Mouse (Mus musculus) megakaryocyte, embryonic 14.5 days (primary cell): Measurements from ENCODE around the gene Gm36028. TPM values are rescaled to one million over a fixed set of nuclear protein-coding genes. Genes with fewer than 3 reads are reported as not detected.

Experiments
- H3K27me3 ChIP-seq: replicated peaks from 2 replicates; pipeline ENCODE3; 2012; ENCODE audit warnings: inconsistent platforms
- H3K36me3 ChIP-seq: replicated peaks from 2 replicates; pipeline ENCODE3; 2012; ENCODE audit warnings: low read length, inconsistent platforms, mixed read lengths
- H3K4me1 ChIP-seq: 2 replicates; pipeline ENCODE4 v1.6.1; 2012; ENCODE audit warnings: inconsistent platforms
- H3K4me3 ChIP-seq: replicated peaks from 2 replicates; pipeline ENCODE3; 2012; ENCODE audit warnings: moderate library complexity, mild to moderate bottlenecking, inconsistent platforms
- H3K9me3 ChIP-seq: 2 replicates; pipeline ENCODE4 v1.6.1; 2012; ENCODE audit warnings: inconsistent platforms
- FLI1 ChIP-seq: IDR thresholded peaks from 2 replicates; pipeline ENCODE4 v1.6.1; 2012; ENCODE audit warnings: low read length, inconsistent platforms, mixed read lengths
- GATA1 ChIP-seq: IDR thresholded peaks from 3 replicates; pipeline ENCODE4 v1.6.1; 2012; ENCODE audit warnings: mixed read lengths, low read length, inconsistent platforms, borderline replicate concordance
- polyA plus RNA-seq: library from polyadenylated mRNA; stranded (reverse); fragments of >175 nt; gene quantifications from 2 replicates; pipeline ENCODE4 v1.2.3, GENCODE M21; 2012; ENCODE audit warnings: low replicate concordance; ENCODE audit not compliant: insufficient read depth

Gm36028 gene
- polyA plus RNA-seq, 1 experiment, result not detected

GRCm38 (mm10) chr16:37843740-37844139, 17.2 kb downstream of the Gm36028 start:
- peaks cover 13% of the 10 kb centered on the region for H3K27me3 ChIP-seq
- H3K4me3 ChIP-seq, result no peak overlapping the region
- peaks cover 17% of the 10 kb centered on the region for H3K4me1 ChIP-seq
- no peaks in the 10 kb centered on the region for H3K9me3 ChIP-seq
- H3K36me3 ChIP-seq, result no peaks in the 10 kb centered on the region
- no peak for TF ChIP-seq FLI1
- TF ChIP-seq GATA1, result no peak

- Histone ChIP-seq H3K4me3 (no peak overlapping the region), H3K36me3 (no peaks in the 10 kb centered on the region), H3K4me1 (peaks cover 10% of the 10 kb centered on the region), H3K27me3 (peaks cover 13% of the 10 kb centered on the region), H3K9me3 (no peaks in the 10 kb centered on the region)
- TF ChIP-seq FLI1 (no peak), GATA1 (no peak)
These were observed 18.5 kb downstream of the Gm36028 start for GRCm38 (mm10) chr16:37842439-37842838.

GRCm38 (mm10) chr16:37837571-37837970, 23.4 kb downstream of the Gm36028 start:
- Histone ChIP-seq H3K36me3 (no peaks in the 10 kb centered on the region), H3K27me3 (peaks cover 7% of the 10 kb centered on the region), H3K4me1 (peaks cover 4% of the 10 kb centered on the region; the same call in 1 of the 2 replicates), H3K4me3 (no peak overlapping the region), H3K9me3 (no peaks in the 10 kb centered on the region)
- TF ChIP-seq GATA1 (no peak), FLI1 (no peak)

- TF ChIP-seq GATA1 (no peak), FLI1 (no peak)
- Histone ChIP-seq H3K9me3 (no peaks in the 10 kb centered on the region), H3K4me3 (no peak overlapping the region), H3K36me3 (no peaks in the 10 kb centered on the region), H3K4me1 (peaks cover 4% of the 10 kb centered on the region; the same call in 1 of the 2 replicates), H3K27me3 (peaks cover 1% of the 10 kb centered on the region)
These were observed 29.9 kb downstream of the Gm36028 start for GRCm38 (mm10) chr16:37831041-37831440.

- Histone ChIP-seq H3K27me3 (peaks cover 2% of the 10 kb centered on the region), H3K36me3 (no peaks in the 10 kb centered on the region), H3K9me3 (no peaks in the 10 kb centered on the region), H3K4me3 (no peak overlapping the region), H3K4me1 (no peaks in the 10 kb centered on the region)
- TF ChIP-seq FLI1, result no peak
- no peak for TF ChIP-seq GATA1
These were observed 34.7 kb downstream of the Gm36028 start for GRCm38 (mm10) chr16:37826286-37826685.

- H3K4me1 ChIP-seq, result no peaks in the 10 kb centered on the region
- TF ChIP-seq FLI1 (no peak), GATA1 (no peak)
- H3K27me3 ChIP-seq, result peaks cover 2% of the 10 kb centered on the region
- H3K36me3 ChIP-seq, result no peaks in the 10 kb centered on the region
- no peak overlapping the region for H3K4me3 ChIP-seq
- H3K9me3 ChIP-seq, result no peaks in the 10 kb centered on the region
These were observed 36.0 kb downstream of the Gm36028 start for GRCm38 (mm10) chr16:37824778-37825505.

- TF ChIP-seq GATA1, result no peak
- TF ChIP-seq FLI1, result no peak
- no peak overlapping the region for H3K4me3 ChIP-seq
- no peaks in the 10 kb centered on the region for H3K9me3 ChIP-seq
- H3K27me3 ChIP-seq, result peaks cover 2% of the 10 kb centered on the region
- H3K36me3 ChIP-seq, result no peaks in the 10 kb centered on the region
- H3K4me1 ChIP-seq, result no peaks in the 10 kb centered on the region
These were observed 37.0 kb downstream of the Gm36028 start for GRCm38 (mm10) chr16:37823949-37824348.

- H3K4me3 ChIP-seq, result no peak overlapping the region
- TF ChIP-seq FLI1 (no peak), GATA1 (no peak)
- H3K9me3 ChIP-seq, result 0 out of 2 replicates have a peak, but pooled peaks cover 4% of the 10 kb centered on the region
- peaks cover 21% of the 10 kb centered on the region for H3K4me1 ChIP-seq
- peaks cover 2% of the 10 kb centered on the region for H3K27me3 ChIP-seq
- H3K36me3 ChIP-seq, result no peaks in the 10 kb centered on the region
These were observed 43.0 kb downstream of the Gm36028 start for GRCm38 (mm10) chr16:37817986-37818385.

GRCm38 (mm10) chr16:37814383-37814971, 46.5 kb downstream of the Gm36028 start:
- no peaks in the 10 kb centered on the region for H3K36me3 ChIP-seq
- peaks cover 8% of the 10 kb centered on the region; the same call in 1 of the 2 replicates for H3K9me3 ChIP-seq
- TF ChIP-seq FLI1, result no peak
- TF ChIP-seq GATA1, result no peak
- no peaks in the 10 kb centered on the region for H3K27me3 ChIP-seq
- H3K4me1 ChIP-seq, result peaks cover 27% of the 10 kb centered on the region
- H3K4me3 ChIP-seq, result no peak overlapping the region
